Comparison of ENCODE assay signal across 25 mouse cellular contexts in the genomic region with DNA sequence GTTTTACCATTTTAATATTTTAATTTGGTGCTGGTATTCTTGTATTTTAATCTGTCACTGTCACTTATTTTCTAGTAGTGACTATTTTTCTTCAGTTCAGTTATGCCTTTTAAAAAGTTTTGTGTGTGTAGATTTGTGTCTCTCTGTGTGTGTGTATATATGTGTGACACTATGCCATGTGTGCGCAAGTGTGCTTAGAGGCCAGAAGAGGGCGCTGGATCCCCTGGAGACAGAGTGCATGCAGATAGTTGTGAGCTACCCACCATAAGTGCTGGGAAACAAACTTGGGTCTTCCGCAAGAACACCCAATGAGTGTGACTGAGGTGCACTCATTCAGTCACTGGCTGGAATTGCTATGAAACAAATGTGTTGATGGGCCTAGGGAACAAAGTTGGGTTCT. TPM values are rescaled to one million over a fixed set of nuclear protein-coding genes. Genes with fewer than 3 reads are reported as not detected.
"Had no signal": no experiment of that assay in that cellular context is flagged by ENCODE, and none has a peak within 500 bp of the region (broad histone marks: within the 10 kb centered on the region; RNA-seq: fewer than 3 reads in every experiment).

No protein-coding gene starts in this region.

- H3K27ac ChIP-seq: intestine, embryonic 15.5 days; kidney, embryonic 15.5 days; left cerebral cortex, adult 2 months; liver, embryonic 12.5 days; macrophage; midbrain, embryonic 10.5 days; midbrain, embryonic 13.5 days; neural tube, embryonic 12.5 days; neural tube, embryonic 15.5 days; stomach, postnatal 0 days had no signal

- H3K36me3 ChIP-seq: intestine, embryonic 15.5 days; kidney, embryonic 15.5 days; liver, embryonic 12.5 days; midbrain, embryonic 10.5 days; midbrain, embryonic 13.5 days; neural tube, embryonic 12.5 days; neural tube, embryonic 15.5 days had no signal

- H3K9ac ChIP-seq: intestine, embryonic 15.5 days; kidney, embryonic 15.5 days; liver, embryonic 12.5 days; lung, embryonic 14.5 days; midbrain, embryonic 13.5 days; neural tube, embryonic 12.5 days; neural tube, embryonic 15.5 days had no signal

- H3K9me3 ChIP-seq: intestine, embryonic 15.5 days; kidney, embryonic 15.5 days; liver, embryonic 12.5 days; midbrain, embryonic 10.5 days; midbrain, embryonic 13.5 days; neural tube, embryonic 12.5 days; neural tube, embryonic 15.5 days had no signal

- H3K4me1 ChIP-seq: intestine, embryonic 15.5 days; kidney, embryonic 15.5 days; midbrain, embryonic 10.5 days; midbrain, embryonic 13.5 days; neural tube, embryonic 12.5 days; neural tube, embryonic 15.5 days had no signal

- H3K4me3 ChIP-seq: intestine, embryonic 15.5 days; kidney, embryonic 15.5 days; left cerebral cortex, adult 2 months; liver, embryonic 12.5 days; megakaryocyte, embryonic 14.5 days; midbrain, embryonic 10.5 days; midbrain, embryonic 13.5 days; neural tube, embryonic 12.5 days; neural tube, embryonic 15.5 days had no signal

- H3K27me3 ChIP-seq: intestine, embryonic 15.5 days; kidney, embryonic 15.5 days; liver, embryonic 12.5 days; megakaryocyte, embryonic 14.5 days; midbrain, embryonic 13.5 days; neural tube, embryonic 12.5 days; neural tube, embryonic 15.5 days had no signal

- ATAC-seq: intestine, embryonic 15.5 days; liver, embryonic 12.5 days; lung, postnatal 0 days; midbrain, embryonic 13.5 days had no signal

- H3K4me2 ChIP-seq: intestine, embryonic 15.5 days; kidney, embryonic 15.5 days; liver, embryonic 12.5 days; lung, embryonic 14.5 days; midbrain, embryonic 13.5 days; neural tube, embryonic 12.5 days; neural tube, embryonic 15.5 days had no signal

- DNase-seq: kidney, adult 11 months; kidney, adult 8-10 months; kidney, postnatal 14 days; kidney, postnatal 4 days; layer of hippocampus, adult 9-11 months; layer of hippocampus, postnatal 36 days; lung, embryonic 14.5 days; right cerebral cortex, adult 18-20 months; right cerebral cortex, postnatal 14 days; right cerebral cortex, postnatal 4 days; thymus, adult 18-20 months; thymus, postnatal 14 days; thymus, postnatal 4 days had no signal

RNA-seq across cellular contexts. Expression of gene Tgfa, which starts 58.8 kb away (rescaled TPM):
- polyA plus RNA-seq: macrophage had no signal
